Mouse (Mus musculus) thymus, adult 2 months (tissue): ENCODE measurements around the gene Pramel1.

Experiments used
- CTCF ChIP-seq: fragments of 200-500 bp; IDR thresholded peaks from 2 replicates; pipeline ENCODE4 v1.5.1; 2012; ENCODE audit warnings: mild to moderate bottlenecking, control low read depth, low read length, moderate library complexity, borderline replicate concordance; ENCODE audit not compliant: control insufficient read depth, poor library complexity, insufficient read depth; ENCODE audit errors: extremely low read depth
- POLR2A ChIP-seq: fragments of 200-500 bp; IDR thresholded peaks from 2 replicates; pipeline ENCODE4 v1.6.1; 2012; ENCODE audit warnings: mild to moderate bottlenecking, low read length, control low read depth, moderate library complexity; ENCODE audit not compliant: control insufficient read depth, poor library complexity, insufficient read depth; ENCODE audit errors: extremely low read depth

DNA sequence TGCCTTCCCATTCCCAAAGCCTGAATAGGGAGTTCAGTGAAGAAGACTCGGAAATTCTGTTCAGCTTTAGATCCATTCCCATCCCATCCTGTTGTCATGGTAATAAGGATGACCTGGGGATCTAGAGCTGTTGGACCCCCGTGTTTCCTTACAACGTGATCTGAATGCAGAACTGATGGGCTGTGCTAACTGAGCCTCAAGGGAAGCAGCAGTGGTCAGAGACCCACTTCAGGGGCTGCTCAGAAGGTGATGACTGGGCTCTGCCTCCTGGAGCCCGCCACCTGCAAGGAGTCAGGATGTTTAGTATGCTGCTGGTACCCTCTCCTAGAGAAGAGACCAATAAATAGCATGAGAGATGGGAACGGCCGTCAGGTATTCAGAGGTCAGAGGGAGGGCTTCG is 14.7 kb upstream of the Pramel1 start:
- no peak for TF ChIP-seq CTCF
- no peak for TF ChIP-seq POLR2A
